Comparison of ENCODE assay signal across 8 mouse cellular contexts in the genomic region with DNA sequence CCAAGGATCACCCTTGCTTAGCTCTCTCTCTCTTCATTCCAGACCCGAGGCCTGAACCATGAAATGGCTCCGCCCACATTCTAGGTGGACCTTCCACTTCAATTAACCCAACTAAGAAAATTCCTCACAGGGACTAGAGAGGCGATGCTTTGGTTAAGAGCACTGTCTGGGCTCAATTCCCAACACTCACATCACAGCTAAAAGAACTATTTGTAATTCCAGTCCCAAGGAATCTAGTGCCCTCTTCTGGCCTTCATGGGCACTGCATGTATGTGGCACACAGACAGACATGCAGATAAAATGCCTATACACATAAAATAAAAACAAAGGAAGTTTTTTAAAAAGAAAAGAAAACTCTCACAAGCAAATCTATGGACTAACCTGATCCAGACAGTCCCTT. TPM values are rescaled to one million over a fixed set of nuclear protein-coding genes. Genes with fewer than 3 reads are reported as not detected.
DNase-seq lines count a peak whose midpoint lies in the region; ATAC-seq and TF ChIP-seq lines count a peak whose summit lies in the region.

No protein-coding gene starts in this region.

- H3K27ac ChIP-seq in embryonic fibroblast, embryonic 13.5 days (ENCODE audit: insufficient read depth, low read length): no peak overlapping the region
- H3K27ac ChIP-seq in hindbrain, embryonic 13.5 days: no peak overlapping the region
- H3K27ac ChIP-seq in neural tube, embryonic 11.5 days (ENCODE audit: low read depth, low read length): no peak overlapping the region

- no peak for TF ChIP-seq POLR2A in embryonic fibroblast, embryonic 13.5 days (IDR thresholded peaks at IDR 0.05; ENCODE audit: low read depth, low read length)

- no peak overlapping the region for H3K4me3 ChIP-seq in embryonic fibroblast, embryonic 13.5 days (ENCODE audit: insufficient read depth, low read length)
- H3K4me3 ChIP-seq in hindbrain, embryonic 13.5 days: no peak overlapping the region
- no peak overlapping the region for H3K4me3 ChIP-seq in neural tube, embryonic 11.5 days (ENCODE audit: low read depth, low read length)

- ATAC-seq in hindbrain, embryonic 13.5 days (ENCODE audit: low FRiP score): 0 out of 2 replicates have a peak, but pooled peaks have one; percentile 24
- ATAC-seq in neural tube, embryonic 11.5 days (ENCODE audit: insufficient read depth, low FRiP score, low TSS enrichment): no peak
- no peak for ATAC-seq in megakaryocyte, adult 5-6 weeks (ENCODE audit: poor library complexity, severe bottlenecking)

- H3K4me2 ChIP-seq in hindbrain, embryonic 13.5 days: no peak overlapping the region
- no peak overlapping the region for H3K4me2 ChIP-seq in neural tube, embryonic 11.5 days (ENCODE audit: low read depth)

- no peak overlapping the region for H3K9ac ChIP-seq in hindbrain, embryonic 13.5 days
- H3K9ac ChIP-seq in neural tube, embryonic 11.5 days (ENCODE audit: low read length): no peak overlapping the region

- H3K9me3 ChIP-seq in hindbrain, embryonic 13.5 days: no peaks in the 10 kb centered on the region
- no peaks in the 10 kb centered on the region for H3K9me3 ChIP-seq in neural tube, embryonic 11.5 days (ENCODE audit: control insufficient read depth, low read length)

- no peaks in the 10 kb centered on the region for H3K4me1 ChIP-seq in embryonic fibroblast, embryonic 13.5 days (ENCODE audit: control insufficient read depth, insufficient read depth, low read length)
- no peaks in the 10 kb centered on the region for H3K4me1 ChIP-seq in hindbrain, embryonic 13.5 days (replicated peaks)
- no peaks in the 10 kb centered on the region for H3K4me1 ChIP-seq in neural tube, embryonic 11.5 days (ENCODE audit: control insufficient read depth, insufficient read depth, low read length)

- no peaks in the 10 kb centered on the region for H3K36me3 ChIP-seq in hindbrain, embryonic 13.5 days
- no peaks in the 10 kb centered on the region for H3K36me3 ChIP-seq in neural tube, embryonic 11.5 days (ENCODE audit: control insufficient read depth, insufficient read depth, low read length)

- no peaks in the 10 kb centered on the region for H3K27me3 ChIP-seq in hindbrain, embryonic 13.5 days
- H3K27me3 ChIP-seq in neural tube, embryonic 11.5 days (ENCODE audit: control insufficient read depth, insufficient read depth, low read length): no peaks in the 10 kb centered on the region

- peak; percentile 35 for DNase-seq in ovary, postnatal 10 days (ENCODE audit: low spot score)
- DNase-seq in ovary, adult 18-20 months (ENCODE audit: low spot score): no peak
- DNase-seq in adrenal gland, postnatal 25 days: peak; percentile 66
- peak; percentile 66 to 70 for DNase-seq in left cerebral cortex, postnatal 10 days (ENCODE audit: extremely low spot score in 1 of 2, low spot score in 2 of 2)
- peak; percentile 67 for DNase-seq in neural tube, embryonic 11.5 days (ENCODE audit: low spot score)

- WGBS in hindbrain, embryonic 13.5 days: 25% methylated on average over 3 of the region's 3 CpGs
- 28% methylated on average over 3 of the region's 3 CpGs for WGBS in neural tube, embryonic 11.5 days

- intact Hi-C loops in left cerebral cortex, postnatal 10 days (cut with DNase I): loop anchor here (5.0 kb wide), 2 partner anchors 159 to 214 kb away; no protein-coding TSS in a partner anchor

- peak; percentile 43; the same call in 1 of the 2 replicates for TF ChIP-seq CTCF in embryonic fibroblast, embryonic 13.5 days (IDR thresholded peaks at IDR 0.05; ENCODE audit: borderline replicate concordance, insufficient read depth, low read length)

RNA-seq across cellular contexts. Expression of a gene that starts 27.4 kb away (rescaled TPM):
- 2.3 and 3.6 TPM in 2 replicates for total RNA-seq in adrenal gland, postnatal 25 days (2021)
- 1.0 and 1.3 TPM in 2 replicates for polyA plus RNA-seq in embryonic fibroblast, embryonic 13.5 days (2011; ENCODE audit: insufficient read length, low read depth, missing spikeins)
- 27.5 and 33.0 TPM in 2 replicates for polyA plus RNA-seq in hindbrain, embryonic 13.5 days (2015; fragmentation: Nextera tagmentation; extraction: Ambion mirVana)
- total RNA-seq in left cerebral cortex, postnatal 10 days (2021): 10 to 100 TPM; 49.9 to 52.3 TPM
- polyA plus RNA-seq in neural tube, embryonic 11.5 days (2014; fragmentation: Nextera tagmentation; extraction: Ambion mirVana): 9.7 and 9.9 TPM in 2 replicates
- total RNA-seq in megakaryocyte, adult 5-6 weeks (2015): not detected in 2 replicates
- not detected in 2 replicates for total RNA-seq in megakaryocyte, adult 5-6 weeks (2017)

RNA-seq across cellular contexts. Expression of a gene that starts 33.1 kb away (rescaled TPM):
- 0.57 and 1.1 TPM in 2 replicates for total RNA-seq in adrenal gland, postnatal 25 days (2021)
- not detected in 2 replicates for polyA plus RNA-seq in embryonic fibroblast, embryonic 13.5 days (2011; ENCODE audit: insufficient read length, low read depth, missing spikeins)
- polyA plus RNA-seq in hindbrain, embryonic 13.5 days (2015; fragmentation: Nextera tagmentation; extraction: Ambion mirVana): 8.3 and 10.0 TPM in 2 replicates
- 10 to 100 TPM; 37.6 to 42.2 TPM for total RNA-seq in left cerebral cortex, postnatal 10 days (2021)
- polyA plus RNA-seq in neural tube, embryonic 11.5 days (2014; fragmentation: Nextera tagmentation; extraction: Ambion mirVana): 1.2 TPM in 2 replicates
- not detected in 2 replicates for total RNA-seq in megakaryocyte, adult 5-6 weeks (2015)
- 0.04 TPM in 1 of 2 replicates, not detected in the other for total RNA-seq in megakaryocyte, adult 5-6 weeks (2017)

Comparison
In these comparisons a context has a peak if more than half of its experiments do, and no peak if none do; other contexts are left out.
1. RNA of a gene that starts 27.4 kb away (total RNA-seq): 49.9 to 52.3 TPM in left cerebral cortex, postnatal 10 days; 2.3 to 3.6 TPM in adrenal gland, postnatal 25 days and not detected in megakaryocyte, adult 5-6 weeks; every median in the first group is over 10 times any median in the second.
2. RNA of a gene that starts 33.1 kb away (total RNA-seq): 37.6 to 42.2 TPM in left cerebral cortex, postnatal 10 days; 0.57 to 1.1 TPM in adrenal gland, postnatal 25 days and 0.04 TPM in megakaryocyte, adult 5-6 weeks; every median in the first group is over 10 times any median in the second.